Mouse (Mus musculus): ENCODE data around the gene Atf2. TPM values are rescaled to one million over a fixed set of nuclear protein-coding genes. Genes with fewer than 3 reads are reported as not detected.
"Not testable (repeated sequence)": the region's sequence is repeated elsewhere in the genome, so short reads cannot be mapped to it uniquely, and the experiment has no call there.

Atf2 gene
- 100 to 1,000 TPM; 157 to 161 TPM for total RNA-seq (2021)

GRCm38 (mm10) chr2:73892464-73893296 is at the start of gene Atf2:
Gene Atf2, minus strand, starts transcription at chr2:73892639.
- intact Hi-C loops (cut with DNase I) = loop anchor here (10.0 kb wide), 1 partner anchor 318 kb away; no protein-coding TSS in a partner anchor
- peak; percentile 98 to 99 for DNase-seq (ENCODE audit: low spot score in 2 of 2)

GRCm38 (mm10) chr2:73941281-73941680 is 48.8 kb upstream of the Atf2 start:
- no peak for DNase-seq (ENCODE audit: low spot score in 2 of 2)
- intact Hi-C loops (cut with DNase I) = no loop called here

GRCm38 (mm10) chr2:73940471-73940870 is 48.0 kb upstream of the Atf2 start:
- intact Hi-C loops (cut with DNase I) = no loop called here
- DNase-seq (ENCODE audit: low spot score in 2 of 2) = no peak

- intact Hi-C loops (cut with DNase I) = no loop called here
- no peak for DNase-seq (ENCODE audit: low spot score in 2 of 2)
These were observed 46.5 kb upstream of the Atf2 start for GRCm38 (mm10) chr2:73938896-73939295.

GRCm38 (mm10) chr2:73932676-73933313 is 40.4 kb upstream of the Atf2 start:
- DNase-seq (ENCODE audit: low spot score in 2 of 2) = no peak
- intact Hi-C loops (cut with DNase I) = no loop called here

GRCm38 (mm10) chr2:73927711-73928110 is 35.3 kb upstream of the Atf2 start:
- intact Hi-C loops (cut with DNase I) = loop anchor here (5.0 kb wide), 1 partner anchor 65 kb away; no protein-coding TSS in a partner anchor
- no peak for DNase-seq (ENCODE audit: low spot score in 2 of 2)

- DNase-seq (ENCODE audit: low spot score in 2 of 2) = no peak
- intact Hi-C loops (cut with DNase I) = loop anchor here (5.0 kb wide), 1 partner anchor 67 kb away; no protein-coding TSS in a partner anchor
These were observed 33.1 kb upstream of the Atf2 start for GRCm38 (mm10) chr2:73925539-73925938.

- DNase-seq (ENCODE audit: low spot score in 2 of 2) = peak; percentile 72 to 75
- intact Hi-C loops (cut with DNase I) = loop anchor here (5.0 kb wide), 1 partner anchor 67 kb away; no protein-coding TSS in a partner anchor
These were observed 32.6 kb upstream of the Atf2 start for GRCm38 (mm10) chr2:73925089-73925488.

- intact Hi-C loops (cut with DNase I) = no loop called here
- peak; percentile 62 to 68 for DNase-seq (ENCODE audit: low spot score in 2 of 2)
These were observed 27.2 kb upstream of the Atf2 start for GRCm38 (mm10) chr2:73919642-73920041.

GRCm38 (mm10) chr2:73912264-73912663 is 19.8 kb upstream of the Atf2 start:
- intact Hi-C loops (cut with DNase I) = no loop called here
- no peak for DNase-seq (ENCODE audit: low spot score in 2 of 2)

- intact Hi-C loops (cut with DNase I) = no loop called here
These were observed 18.8 kb upstream of the Atf2 start, which contains the start of gene Atp5g3 for GRCm38 (mm10) chr2:73911175-73911700. Gene Atp5g3, minus strand, starts transcription at chr2:73911326.

GRCm38 (mm10) chr2:73910571-73911174 is 18.2 kb upstream of the Atf2 start:
- intact Hi-C loops (cut with DNase I) = no loop called here
- peak; percentile 28 to 41 for DNase-seq (ENCODE audit: low spot score in 2 of 2)

More at GRCm38 (mm10) chr2:73911175-73911700, 18.8 kb upstream of the Atf2 start, which contains the start of gene Atp5g3:
- DNase-seq (ENCODE audit: low spot score in 2 of 2) = peak; percentile 92

GRCm38 (mm10) chr2:73909116-73909515 is 16.7 kb upstream of the Atf2 start:
- intact Hi-C loops (cut with DNase I) = no loop called here
- DNase-seq (ENCODE audit: low spot score in 2 of 2) = no peak

GRCm38 (mm10) chr2:73904679-73905078 is 12.2 kb upstream of the Atf2 start:
- DNase-seq (ENCODE audit: low spot score in 2 of 2); intact Hi-C loops (cut with DNase I): not testable (repeated sequence)

GRCm38 (mm10) chr2:73903536-73903935 is 11.1 kb upstream of the Atf2 start:
- intact Hi-C loops (cut with DNase I) = no loop called here
- DNase-seq (ENCODE audit: low spot score in 2 of 2) = no peak

- intact Hi-C loops (cut with DNase I) = not testable (repeated sequence)
These were observed 9.9 kb upstream of the Atf2 start for GRCm38 (mm10) chr2:73902328-73902727.

GRCm38 (mm10) chr2:73901169-73901568 is 8.7 kb upstream of the Atf2 start:
- intact Hi-C loops (cut with DNase I) = no loop called here
- DNase-seq (ENCODE audit: low spot score in 2 of 2) = no peak

More at GRCm38 (mm10) chr2:73902328-73902727, 9.9 kb upstream of the Atf2 start:
- DNase-seq (ENCODE audit: low spot score in 2 of 2) = not testable (repeated sequence)

- intact Hi-C loops (cut with DNase I) = no loop called here
- no peak for DNase-seq (ENCODE audit: low spot score in 2 of 2)
These were observed 7.9 kb upstream of the Atf2 start for GRCm38 (mm10) chr2:73900364-73900763.

GRCm38 (mm10) chr2:73896919-73897318 is 4.5 kb upstream of the Atf2 start:
- not testable (repeated sequence) for DNase-seq (ENCODE audit: low spot score in 2 of 2)
- intact Hi-C loops (cut with DNase I) = loop anchor here (10.0 kb wide), 1 partner anchor 322 kb away; no protein-coding TSS in a partner anchor
